In genomic region chr5:87255831-87256230, GRCm38 (mm10) we compare ENCODE assay signal across 29 mouse cellular contexts. TPM values are rescaled to one million over a fixed set of nuclear protein-coding genes. Genes with fewer than 3 reads are reported as not detected.
DNase-seq lines count a peak whose midpoint lies in the region; ATAC-seq and TF ChIP-seq lines count a peak whose summit lies in the region.
"Had no signal": no experiment of that assay in that cellular context is flagged by ENCODE, and none has a peak within 500 bp of the region (broad histone marks: within the 10 kb centered on the region; RNA-seq: fewer than 3 reads in every experiment).

No protein-coding gene starts in this region.

- H3K9me3 ChIP-seq in kidney, embryonic 14.5 days (ENCODE audit: control insufficient read depth, low read length) = no peaks in the 10 kb centered on the region; the same call in 1 of the 2 replicates
- no peaks in the 10 kb centered on the region for H3K9me3 ChIP-seq in kidney, embryonic 16.5 days (ENCODE audit: low read length)
- H3K9me3 ChIP-seq: embryonic facial prominence, embryonic 13.5 days; embryonic facial prominence, embryonic 15.5 days; forebrain, embryonic 10.5 days; forebrain, embryonic 12.5 days had no signal

- no peak overlapping the region for H3K27ac ChIP-seq in kidney, embryonic 14.5 days (ENCODE audit: low read depth, low read length)
- H3K27ac ChIP-seq in kidney, embryonic 16.5 days (ENCODE audit: low read length) = no peak overlapping the region
- H3K27ac ChIP-seq in liver, adult 2 months (replicated peaks; ENCODE audit: insufficient read depth, low read depth, low read length) = no peak overlapping the region
- H3K27ac ChIP-seq: embryonic facial prominence, embryonic 13.5 days; embryonic facial prominence, embryonic 15.5 days; forebrain, embryonic 10.5 days; forebrain, embryonic 12.5 days had no signal

- peak; percentile 2 for DNase-seq in kidney, adult 11 months
- peak; percentile 7 to 28 for DNase-seq in kidney, adult 8-10 months
- peak; percentile 96 for DNase-seq in liver, adult 2 months (ENCODE audit: extremely low read depth, low read depth, low spot score)
- DNase-seq in liver = no peak
- DNase-seq: adrenal gland, adult 8-10 months; adrenal gland, postnatal 14 days; adrenal gland, postnatal 36 days; cerebellum, adult 11 months; cerebellum, adult 18-20 months; cerebellum, adult 8-10 months; cerebellum, adult 9-11 months; cerebellum, postnatal 14 days; cerebellum, postnatal 36 days; embryo, embryonic 11 days had no signal

- no peaks in the 10 kb centered on the region for H3K36me3 ChIP-seq in kidney, embryonic 14.5 days (ENCODE audit: control insufficient read depth, insufficient read depth, low read length)
- no peaks in the 10 kb centered on the region for H3K36me3 ChIP-seq in kidney, embryonic 16.5 days (ENCODE audit: insufficient read depth, low read length)
- no peaks in the 10 kb centered on the region for H3K36me3 ChIP-seq in liver, adult 2 months (ENCODE audit: control insufficient read depth, insufficient read depth, low read length)
- H3K36me3 ChIP-seq: embryonic facial prominence, embryonic 13.5 days; embryonic facial prominence, embryonic 15.5 days; forebrain, embryonic 10.5 days; forebrain, embryonic 12.5 days had no signal

- no peak for TF ChIP-seq CTCF in liver, adult 2 months (IDR thresholded peaks at IDR 0.05; ENCODE audit: low read depth, low read length)

- no peak for TF ChIP-seq POLR2A in liver, adult 2 months (IDR thresholded peaks at IDR 0.05; ENCODE audit: extremely low read depth, insufficient read depth, low read length)

- H3K9ac ChIP-seq in kidney, embryonic 14.5 days (ENCODE audit: low read depth, low read length) = no peak overlapping the region
- H3K9ac ChIP-seq in kidney, embryonic 16.5 days (replicated peaks; ENCODE audit: low read length) = no peak overlapping the region
- no peak overlapping the region for H3K9ac ChIP-seq in liver, adult 2 months (ENCODE audit: low read depth, low read length)
- H3K9ac ChIP-seq: embryonic facial prominence, embryonic 13.5 days; embryonic facial prominence, embryonic 15.5 days; forebrain, embryonic 12.5 days had no signal

- no peaks in the 10 kb centered on the region for H3K4me1 ChIP-seq in kidney, embryonic 14.5 days (ENCODE audit: control insufficient read depth, insufficient read depth, low read length)
- no peaks in the 10 kb centered on the region for H3K4me1 ChIP-seq in kidney, embryonic 16.5 days (ENCODE audit: insufficient read depth, low read length)
- peaks cover 10% of the 10 kb centered on the region; the same call in 1 of the 2 replicates for H3K4me1 ChIP-seq in liver, adult 2 months (ENCODE audit: control insufficient read depth, insufficient read depth, low read length)
- H3K4me1 ChIP-seq: embryonic facial prominence, embryonic 13.5 days; embryonic facial prominence, embryonic 15.5 days; forebrain, embryonic 10.5 days; forebrain, embryonic 12.5 days had no signal

- no peak overlapping the region for H3K4me2 ChIP-seq in kidney, embryonic 14.5 days (replicated peaks; ENCODE audit: low read depth, low read length)
- H3K4me2 ChIP-seq in kidney, embryonic 16.5 days (replicated peaks; ENCODE audit: low read depth, low read length) = no peak overlapping the region
- H3K4me2 ChIP-seq: embryonic facial prominence, embryonic 13.5 days; embryonic facial prominence, embryonic 15.5 days; forebrain, embryonic 12.5 days had no signal

- WGBS in kidney, embryonic 14.5 days = 90% methylated on average over 3 of the region's 3 CpGs
- WGBS in kidney, embryonic 16.5 days = 88% methylated on average over 3 of the region's 3 CpGs
- 15% methylated on average over 3 of the region's 3 CpGs for WGBS in liver, adult 2 months

- H3K79me2 ChIP-seq in liver, adult 2 months (ENCODE audit: control insufficient read depth, insufficient read depth, low read length) = no peaks in the 10 kb centered on the region

- no peaks in the 10 kb centered on the region for H3K27me3 ChIP-seq in kidney, embryonic 14.5 days (ENCODE audit: control insufficient read depth, insufficient read depth, low read length)
- H3K27me3 ChIP-seq in kidney, embryonic 16.5 days (ENCODE audit: insufficient read depth, low read length) = no peaks in the 10 kb centered on the region
- H3K27me3 ChIP-seq in liver, adult 2 months (ENCODE audit: control insufficient read depth, insufficient read depth, low read length) = no peaks in the 10 kb centered on the region
- H3K27me3 ChIP-seq: embryonic facial prominence, embryonic 13.5 days; embryonic facial prominence, embryonic 15.5 days; forebrain, embryonic 12.5 days had no signal

- no peak for ATAC-seq in kidney, embryonic 14.5 days (ENCODE audit: low FRiP score, low TSS enrichment)
- ATAC-seq in kidney, embryonic 16.5 days (ENCODE audit: low FRiP score, low TSS enrichment) = no peak
- ATAC-seq: forebrain, embryonic 14.5 days; forebrain, embryonic 16.5 days had no signal

- no peak overlapping the region for H3K4me3 ChIP-seq in kidney, embryonic 14.5 days (ENCODE audit: low read length)
- H3K4me3 ChIP-seq in kidney, embryonic 16.5 days (ENCODE audit: low read length) = no peak overlapping the region
- no peak overlapping the region for H3K4me3 ChIP-seq in liver, adult 2 months (ENCODE audit: insufficient read depth, low read depth, low read length)
- H3K4me3 ChIP-seq: embryonic facial prominence, embryonic 13.5 days; embryonic facial prominence, embryonic 15.5 days; erythroblast, embryonic 14.5 days; forebrain, embryonic 10.5 days; forebrain, embryonic 12.5 days had no signal

RNA-seq across cellular contexts. Expression of gene Ugt2b37, which starts 1.2 kb away (rescaled TPM):
- 4.5 and 17.1 TPM in 2 replicates for polyA plus RNA-seq in kidney, embryonic 14.5 days (2014; fragmentation: Nextera tagmentation; extraction: Ambion mirVana)
- 41.5 and 44.2 TPM in 2 replicates for polyA plus RNA-seq in kidney, embryonic 16.5 days (2015; fragmentation: Nextera tagmentation; extraction: Ambion mirVana)
- 5.4 and 23.8 TPM in 2 replicates for total RNA-seq in liver, adult 2 months (2014; rRNA removed)
- 1.7 and 3.0 TPM in 2 replicates for polyA plus RNA-seq in liver, adult 2 months (2012; rRNA removed)
- total RNA-seq: adrenal gland, adult 8-10 months; adrenal gland, postnatal 36 days; common myeloid progenitor, adult 5-6 weeks; ES-E14; MEL had no signal
- polyA plus RNA-seq: brain, embryonic 14.5 days; C2C12; embryonic facial prominence, embryonic 11.5 days; embryonic facial prominence, embryonic 13.5 days; embryonic facial prominence, embryonic 15.5 days; erythroblast, embryonic 14.5 days; forebrain, embryonic 10.5 days; forebrain, embryonic 12.5 days; forebrain, embryonic 14.5 days; forebrain, embryonic 16.5 days had no signal
